Mouse (Mus musculus): ENCODE results near the gene Ccin. TPM values are rescaled to one million over a fixed set of nuclear protein-coding genes. Genes with fewer than 3 reads are reported as not detected.

The Ccin gene
- total RNA-seq (2021): not detected
- polyA plus RNA-seq (2012; rRNA removed): 0.15 and 0.16 TPM in 2 replicates
- long read RNA-seq: 0 reads

DNA sequence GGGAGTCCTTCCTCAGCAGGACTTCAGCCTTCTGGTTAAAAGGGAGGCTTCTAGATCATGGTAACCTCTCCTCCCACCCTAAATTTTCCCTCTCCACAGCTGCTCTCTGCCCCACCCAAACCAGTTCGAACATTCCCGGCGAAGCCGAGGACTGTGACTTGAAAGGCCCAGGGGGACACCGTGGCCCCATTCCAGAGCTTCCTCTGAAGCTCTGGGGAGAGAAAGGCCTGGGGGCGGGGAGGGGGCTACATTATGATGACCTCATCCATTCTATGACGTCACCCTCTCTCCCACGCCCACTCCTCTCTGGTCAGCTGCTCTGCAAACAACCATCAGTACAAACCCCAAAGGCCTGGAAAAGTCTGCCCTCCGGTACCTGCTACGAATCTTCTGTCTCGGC, at the start of gene Ccin:
TSS of gene Ccin (plus strand) at position 303 of the 400 bp plus-strand sequence.
- TF ChIP-seq POLR2A (IDR thresholded peaks at IDR 0.05; ENCODE audit: insufficient read depth, low read depth, low read length) (no peak), EP300 (IDR thresholded peaks at IDR 0.05; ENCODE audit: insufficient read depth, low read depth, low read length) (no peak), CTCF (IDR thresholded peaks at IDR 0.05) (no peak)
- H3K4me3 ChIP-seq: peak within 1 kb of the TSS; percentile 45
- intact Hi-C loops (cut with DNase I): loop anchor here (10.0 kb wide), 1 partner anchor 238 kb away; no protein-coding TSS in a partner anchor
- no peaks in the 10 kb centered on the region for H3K79me2 ChIP-seq (replicated peaks; ENCODE audit: control insufficient read depth, insufficient read depth, low read length)
- no peak for DNase-seq
- H3K27me3 ChIP-seq (ENCODE audit: control insufficient read depth, insufficient read depth, low read length): no peaks in the 10 kb centered on the region
- 59% methylated on average over 11 of the region's 11 CpGs for WGBS
- peaks cover 15% of the 10 kb centered on the region for H3K4me1 ChIP-seq (ENCODE audit: control insufficient read depth, insufficient read depth, low read length)
- H3K27ac ChIP-seq: no peak within 1 kb of the TSS; the same call in 1 of the 2 replicates
- H3K36me3 ChIP-seq (ENCODE audit: control insufficient read depth, insufficient read depth, low read length): no peaks in the 10 kb centered on the region
- H3K9ac ChIP-seq (ENCODE audit: low read depth, low read length): no peak within 1 kb of the TSS

DNA sequence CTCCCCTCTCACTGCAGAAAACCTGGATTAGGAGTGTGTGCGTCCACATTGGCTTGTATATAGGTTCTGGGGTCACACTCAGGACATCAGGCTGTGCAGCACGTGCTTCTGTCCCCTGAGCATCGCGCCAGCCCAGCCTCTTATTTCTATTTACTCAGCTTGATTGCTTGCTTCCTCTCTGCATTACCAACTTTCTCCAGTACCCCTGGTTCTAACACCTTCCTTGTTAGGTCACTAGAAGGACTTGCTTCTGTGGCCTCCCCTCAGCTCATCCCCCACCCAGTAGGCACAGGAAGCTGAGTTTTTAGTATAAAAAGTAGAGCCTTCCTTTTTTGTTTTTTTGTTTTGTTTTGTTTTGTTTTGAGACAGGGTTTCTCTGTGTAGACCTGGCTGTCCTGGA, 47.1 kb upstream of the Ccin start:
- H3K79me2 ChIP-seq (replicated peaks; ENCODE audit: control insufficient read depth, insufficient read depth, low read length): no peaks in the 10 kb centered on the region
- no peak overlapping the region for H3K27ac ChIP-seq
- TF ChIP-seq EP300 (IDR thresholded peaks at IDR 0.05; ENCODE audit: insufficient read depth, low read depth, low read length): no peak
- TF ChIP-seq CTCF (IDR thresholded peaks at IDR 0.05): no peak
- no peak for TF ChIP-seq POLR2A (IDR thresholded peaks at IDR 0.05; ENCODE audit: insufficient read depth, low read depth, low read length)
- no peak overlapping the region for H3K4me3 ChIP-seq
- intact Hi-C loops (cut with DNase I): no loop called here
- WGBS: 68% methylated on average over 4 of the region's 4 CpGs
- no peaks in the 10 kb centered on the region for H3K4me1 ChIP-seq (ENCODE audit: control insufficient read depth, insufficient read depth, low read length)
- H3K9ac ChIP-seq (ENCODE audit: low read depth, low read length): no peak overlapping the region
- no peak for DNase-seq
- no peaks in the 10 kb centered on the region for H3K27me3 ChIP-seq (ENCODE audit: control insufficient read depth, insufficient read depth, low read length)
- no peaks in the 10 kb centered on the region for H3K36me3 ChIP-seq (ENCODE audit: control insufficient read depth, insufficient read depth, low read length)

- no peak for DNase-seq
- 59% methylated on average over 14 of the region's 14 CpGs for WGBS
- Histone ChIP-seq H3K9ac (ENCODE audit: low read depth, low read length) (no peak overlapping the region), H3K36me3 (ENCODE audit: control insufficient read depth, insufficient read depth, low read length) (no peaks in the 10 kb centered on the region), H3K4me1 (ENCODE audit: control insufficient read depth, insufficient read depth, low read length) (no peaks in the 10 kb centered on the region), H3K79me2 (replicated peaks; ENCODE audit: control insufficient read depth, insufficient read depth, low read length) (no peaks in the 10 kb centered on the region), H3K4me3 (no peak overlapping the region), H3K27me3 (ENCODE audit: control insufficient read depth, insufficient read depth, low read length) (no peaks in the 10 kb centered on the region), H3K27ac (no peak overlapping the region)
- intact Hi-C loops (cut with DNase I): no loop called here
- no peak for TF ChIP-seq POLR2A (IDR thresholded peaks at IDR 0.05; ENCODE audit: insufficient read depth, low read depth, low read length)
Measured at GRCm38 (mm10) chr4:43936749-43937674, 46.3 kb upstream of the Ccin start.

GRCm38 (mm10) chr4:43941315-43941714, 42.0 kb upstream of the Ccin start:
- Histone ChIP-seq H3K9ac (ENCODE audit: low read depth, low read length) (no peak overlapping the region), H3K36me3 (ENCODE audit: control insufficient read depth, insufficient read depth, low read length) (no peaks in the 10 kb centered on the region), H3K4me1 (ENCODE audit: control insufficient read depth, insufficient read depth, low read length) (no peaks in the 10 kb centered on the region), H3K27ac (no peak overlapping the region), H3K79me2 (replicated peaks; ENCODE audit: control insufficient read depth, insufficient read depth, low read length) (no peaks in the 10 kb centered on the region), H3K27me3 (ENCODE audit: control insufficient read depth, insufficient read depth, low read length) (no peaks in the 10 kb centered on the region), H3K4me3 (no peak overlapping the region)
- no peak for DNase-seq
- TF ChIP-seq CTCF (IDR thresholded peaks at IDR 0.05) (no peak), POLR2A (IDR thresholded peaks at IDR 0.05; ENCODE audit: insufficient read depth, low read depth, low read length) (no peak), EP300 (IDR thresholded peaks at IDR 0.05; ENCODE audit: insufficient read depth, low read depth, low read length) (no peak)
- 87% methylated on average over 5 of the region's 5 CpGs for WGBS
- intact Hi-C loops (cut with DNase I): no loop called here

- H3K4me3 ChIP-seq: no peak overlapping the region
Measured at GRCm38 (mm10) chr4:43942421-43942820, 40.9 kb upstream of the Ccin start.

GRCm38 (mm10) chr4:43947571-43947970, 35.7 kb upstream of the Ccin start:
- Histone ChIP-seq H3K9ac (ENCODE audit: low read depth, low read length) (no peak overlapping the region), H3K36me3 (ENCODE audit: control insufficient read depth, insufficient read depth, low read length) (no peaks in the 10 kb centered on the region), H3K27me3 (ENCODE audit: control insufficient read depth, insufficient read depth, low read length) (no peaks in the 10 kb centered on the region), H3K27ac (no peak overlapping the region), H3K79me2 (replicated peaks; ENCODE audit: control insufficient read depth, insufficient read depth, low read length) (no peaks in the 10 kb centered on the region), H3K4me1 (ENCODE audit: control insufficient read depth, insufficient read depth, low read length) (no peaks in the 10 kb centered on the region), H3K4me3 (no peak overlapping the region)
- intact Hi-C loops (cut with DNase I): no loop called here
- no peak for DNase-seq
- TF ChIP-seq EP300 (IDR thresholded peaks at IDR 0.05; ENCODE audit: insufficient read depth, low read depth, low read length) (no peak), CTCF (IDR thresholded peaks at IDR 0.05) (no peak), POLR2A (IDR thresholded peaks at IDR 0.05; ENCODE audit: insufficient read depth, low read depth, low read length) (no peak)
- WGBS: 95% methylated on average over 2 of the region's 2 CpGs

More at GRCm38 (mm10) chr4:43942421-43942820, 40.9 kb upstream of the Ccin start:
- WGBS: 94% methylated on average over 8 of the region's 8 CpGs
- Histone ChIP-seq H3K4me1 (ENCODE audit: control insufficient read depth, insufficient read depth, low read length) (no peaks in the 10 kb centered on the region), H3K27ac (no peak overlapping the region), H3K27me3 (ENCODE audit: control insufficient read depth, insufficient read depth, low read length) (no peaks in the 10 kb centered on the region), H3K9ac (ENCODE audit: low read depth, low read length) (no peak overlapping the region), H3K36me3 (ENCODE audit: control insufficient read depth, insufficient read depth, low read length) (no peaks in the 10 kb centered on the region), H3K79me2 (replicated peaks; ENCODE audit: control insufficient read depth, insufficient read depth, low read length) (no peaks in the 10 kb centered on the region)
- no peak for DNase-seq
- intact Hi-C loops (cut with DNase I): no loop called here
- no peak for TF ChIP-seq POLR2A (IDR thresholded peaks at IDR 0.05; ENCODE audit: insufficient read depth, low read depth, low read length)
- TF ChIP-seq CTCF (IDR thresholded peaks at IDR 0.05): no peak
- no peak for TF ChIP-seq EP300 (IDR thresholded peaks at IDR 0.05; ENCODE audit: insufficient read depth, low read depth, low read length)

All from heart, adult 2 months (tissue).